Mouse (Mus musculus) liver, embryonic 14.5 days (tissue): Measurements from ENCODE around the gene St6galnac4. TPM values are rescaled to one million over a fixed set of nuclear protein-coding genes. Genes with fewer than 3 reads are reported as not detected.

Source experiments
- ATAC-seq: fragments of 200-750 bp; cut with Nextera tagmentation; 2 replicates; pipeline ENCODE4 v1.8.0; 2017; ENCODE audit warnings: moderate number of reproducible peaks, mild to moderate bottlenecking, moderate library complexity; ENCODE audit not compliant: insufficient read depth
- DNase-seq, 3 experiments: peaks; one replicate each; pipeline ENCODE4 v3.0.0-alpha.2; 2012 to 2013; ENCODE audit warnings: low read depth in 3 of 3, low spot score in 3 of 3
- H3K27ac ChIP-seq: fragments of 300-500 bp; sonication (generic); 2 replicates; pipeline ENCODE4 v1.5.1; 2014; ENCODE audit warnings: moderate library complexity, mild to moderate bottlenecking, control low read depth, inconsistent platforms
- H3K27me3 ChIP-seq: fragments of 300-500 bp; sonication (generic); 2 replicates; pipeline ENCODE4 v1.6.1; 2014; ENCODE audit warnings: mild to moderate bottlenecking, low read length, moderate library complexity; ENCODE audit not compliant: control insufficient read depth, insufficient read depth
- H3K36me3 ChIP-seq: fragments of 300-500 bp; sonication (generic); replicated peaks from 2 replicates; pipeline ENCODE4 v1.6.1; 2014; ENCODE audit warnings: low read depth; ENCODE audit not compliant: control insufficient read depth, insufficient read depth
- H3K4me1 ChIP-seq, 2 experiments: fragments of 200-500 bp in 1 of 2; fragments of 300-500 bp in 1 of 2; sonication (generic) in 1 of 2; replicated peaks; 2 replicates each; pipeline ENCODE4 v1.6.1; 2012 to 2014; ENCODE audit warnings: antibody characterized with exemption in 1 of 2, inconsistent platforms in 1 of 2, low read length in 1 of 2; ENCODE audit not compliant: control insufficient read depth in 2 of 2, insufficient read depth in 2 of 2
- H3K4me2 ChIP-seq: fragments of 300-500 bp; sonication (generic); 2 replicates; pipeline ENCODE4 v1.6.1; 2014; ENCODE audit warnings: low read depth, mild to moderate bottlenecking, control low read depth, moderate library complexity
- H3K4me3 ChIP-seq, 2 experiments: fragments of 200-500 bp in 1 of 2; fragments of 300-500 bp in 1 of 2; sonication (generic) in 1 of 2; 2 replicates each; pipeline ENCODE4 v1.5.1; 2012 to 2014; ENCODE audit warnings: low read depth in 2 of 2, low read length in 2 of 2, mild to moderate bottlenecking in 2 of 2, control low read depth in 1 of 2, inconsistent platforms in 1 of 2, moderate library complexity in 1 of 2; ENCODE audit not compliant: insufficient read depth in 1 of 2
- H3K9ac ChIP-seq: fragments of 300-500 bp; sonication (generic); replicated peaks from 2 replicates; pipeline ENCODE4 v1.6.1; 2014; ENCODE audit warnings: mild to moderate bottlenecking, control low read depth, moderate library complexity
- H3K9me3 ChIP-seq: fragments of 300-500 bp; sonication (generic); 2 replicates; pipeline ENCODE4 v1.6.1; 2016; ENCODE audit warnings: low read length, mixed read lengths; ENCODE audit not compliant: control insufficient read depth
- CTCF ChIP-seq: IDR thresholded peaks from 2 replicates; pipeline ENCODE4 v1.5.1; 2016; ENCODE audit warnings: antibody characterized with exemption, low read depth, control low read depth
- EP300 ChIP-seq: IDR thresholded peaks from 2 replicates; pipeline ENCODE4 v1.6.1; 2016; ENCODE audit warnings: antibody characterized with exemption, low read depth
- WGBS: fragments of 180-500 bp; shearing (Covaris S2); extraction: QIAGEN DNeasy Blood & Tissue Kit; methylation state at CpG from one replicate; pipeline ENCODE4 v1.1.7; 2014; ENCODE audit not compliant: insufficient replicate concordance; 5-methylcytosine and 5-hydroxymethylcytosine counted together
- polyA plus RNA-seq, 2 experiments: library from polyadenylated mRNA; depleted of rRNA in 1 of 2; stranded (reverse) in 1 of 2; unstranded in 1 of 2; fragments of >200 nt; fragmentation: Nextera tagmentation in 1 of 2; extraction: Ambion mirVana in 1 of 2; gene quantifications; 2 replicates each; pipeline versions ENCODE4 v1.2.1 to v1.2.3; 2012 to 2014

Gene St6galnac4
- polyA plus RNA-seq, 2 experiments: 5.4 to 6.2 TPM

DNA sequence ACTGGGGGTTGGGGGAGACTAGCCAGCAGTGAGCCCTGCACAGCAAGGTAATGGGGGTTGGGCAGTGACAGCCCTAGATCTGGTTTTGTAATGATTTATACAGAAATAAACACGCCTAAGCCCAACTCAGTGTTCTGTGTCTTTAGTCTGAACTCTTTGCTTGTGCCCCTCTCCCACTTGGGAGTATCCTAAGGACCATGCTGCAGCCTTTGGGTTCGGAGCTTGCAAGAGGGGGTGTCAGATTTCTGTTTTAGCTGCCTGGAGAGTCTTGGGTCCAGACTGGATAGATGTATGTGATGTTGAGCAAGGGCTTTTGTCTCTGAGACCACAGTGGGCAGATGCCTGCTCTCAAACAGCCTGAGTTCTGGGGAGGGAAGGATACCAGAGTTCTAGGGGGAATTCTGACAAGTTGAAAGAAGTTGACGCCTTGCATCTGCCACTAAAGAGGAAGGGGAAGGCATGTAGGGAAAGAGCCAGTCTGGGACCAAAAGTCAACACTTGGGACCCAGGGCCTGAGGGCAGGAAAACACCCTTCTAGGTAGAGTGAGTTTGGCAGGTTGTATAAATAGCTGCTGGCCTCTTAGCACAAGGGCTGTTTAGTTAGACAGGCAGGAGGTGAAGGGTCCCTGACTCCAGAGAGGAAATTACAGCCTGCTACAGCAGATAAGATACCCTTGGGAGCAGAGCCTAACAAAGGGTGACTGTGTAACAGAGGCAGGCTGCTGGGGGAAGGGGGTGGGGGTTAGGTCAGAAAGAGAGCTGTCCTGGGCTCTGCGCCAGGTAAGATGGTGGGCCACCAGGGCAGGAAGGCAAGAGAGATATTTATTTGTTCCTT lies 34.0 kb downstream of the St6galnac4 start:
- no peak overlapping the region for H3K9ac ChIP-seq
- TF ChIP-seq CTCF (no peak), EP300 (no peak)
- DNase-seq: no peak

DNA sequence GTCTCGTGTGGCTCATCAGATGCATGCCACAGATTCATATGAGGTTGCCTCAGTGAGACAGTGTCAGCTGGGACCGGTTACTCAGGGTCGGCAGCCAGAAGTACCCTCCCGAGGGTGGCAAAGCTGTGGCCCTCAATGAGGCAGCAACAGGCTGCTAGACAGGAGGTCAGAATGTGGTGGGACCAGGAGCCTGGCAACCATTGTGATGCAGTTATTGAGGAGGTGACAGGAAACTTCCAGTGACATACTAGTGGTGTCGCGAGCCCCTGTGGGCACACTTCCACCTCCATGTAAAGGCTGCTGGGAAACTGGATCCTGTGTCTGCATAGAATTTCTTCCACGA lies 34.6 kb downstream of the St6galnac4 start, which contains the start of gene Ak1:
TSS of gene Ak1 (plus strand) at position 242 of the 343 bp plus-strand sequence.
- Histone ChIP-seq H3K4me1 (peaks cover 0 to 26% of the 10 kb centered on the region in 2 experiments; a peak in 3 of 4 replicates), H3K4me3 (no peak within 1 kb of the TSS), H3K27me3 (no peaks in the 10 kb centered on the region), H3K27ac (no peak within 1 kb of the TSS), H3K36me3 (peaks cover 6% of the 10 kb centered on the region), H3K4me2 (no peak within 1 kb of the TSS), H3K9me3 (peaks cover 2% of the 10 kb centered on the region), H3K9ac (no peak within 1 kb of the TSS)
- no peak for DNase-seq
- ATAC-seq: no peak
- WGBS: 33% methylated on average over 7 of the region's 7 CpGs
- TF ChIP-seq CTCF: no peak
- no peak for TF ChIP-seq EP300

More for the DNA sequence above, 34.0 kb downstream of the St6galnac4 start:
- Histone ChIP-seq H3K4me2 (no peak overlapping the region), H3K27me3 (no peaks in the 10 kb centered on the region), H3K27ac (no peak overlapping the region), H3K4me1 (peaks cover 0 to 26% of the 10 kb centered on the region in 2 experiments; a peak in 3 of 4 replicates), H3K4me3 (no peak overlapping the region), H3K36me3 (peaks cover 6% of the 10 kb centered on the region), H3K9me3 (peaks cover 2% of the 10 kb centered on the region)
- WGBS: 35% methylated on average over 4 of the region's 4 CpGs
- ATAC-seq: peak; percentile 56

DNA sequence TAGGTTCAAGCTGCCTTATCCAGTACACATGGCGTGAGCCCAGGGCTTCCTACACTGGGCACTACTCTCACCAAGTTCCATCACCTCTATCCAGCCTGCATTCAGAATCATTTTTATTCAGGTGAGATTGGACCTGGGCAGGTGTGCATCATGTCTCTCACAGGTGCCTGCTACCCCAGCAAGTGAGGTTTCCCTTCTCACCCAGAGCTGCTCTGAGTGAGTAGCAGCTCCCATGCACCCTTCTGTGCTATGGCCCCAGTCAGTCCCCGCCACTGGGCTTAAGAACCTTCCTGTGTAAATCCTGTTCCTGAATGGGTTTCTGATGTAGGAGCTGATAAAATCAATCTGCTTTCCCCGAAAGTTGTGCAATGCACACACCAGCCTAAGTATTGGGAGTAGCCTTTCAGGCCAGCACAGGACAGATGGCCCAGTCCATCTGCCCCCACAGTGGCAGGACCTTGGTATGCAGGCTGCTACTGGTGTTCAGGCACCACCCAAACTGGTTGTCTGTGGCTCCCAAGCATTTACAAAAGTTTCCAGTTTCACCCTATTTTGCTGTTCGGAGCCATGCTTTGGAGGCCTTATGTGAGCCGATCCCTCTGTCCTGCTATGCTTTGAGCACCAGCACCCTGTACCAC lies 37.3 kb downstream of the St6galnac4 start:
- Histone ChIP-seq H3K9me3 (no peaks in the 10 kb centered on the region), H3K4me3 (no peak overlapping the region), H3K9ac (no peak overlapping the region), H3K36me3 (no peaks in the 10 kb centered on the region), H3K27ac (no peak overlapping the region), H3K4me1 (peaks cover 0 to 26% of the 10 kb centered on the region in 2 experiments; a peak in 3 of 4 replicates), H3K4me2 (no peak overlapping the region), H3K27me3 (no peaks in the 10 kb centered on the region)
- TF ChIP-seq CTCF: no peak
- TF ChIP-seq EP300: no peak
- ATAC-seq (no peak), DNase-seq (no peak)
- 57% methylated on average over 5 of the region's 5 CpGs for WGBS

DNA sequence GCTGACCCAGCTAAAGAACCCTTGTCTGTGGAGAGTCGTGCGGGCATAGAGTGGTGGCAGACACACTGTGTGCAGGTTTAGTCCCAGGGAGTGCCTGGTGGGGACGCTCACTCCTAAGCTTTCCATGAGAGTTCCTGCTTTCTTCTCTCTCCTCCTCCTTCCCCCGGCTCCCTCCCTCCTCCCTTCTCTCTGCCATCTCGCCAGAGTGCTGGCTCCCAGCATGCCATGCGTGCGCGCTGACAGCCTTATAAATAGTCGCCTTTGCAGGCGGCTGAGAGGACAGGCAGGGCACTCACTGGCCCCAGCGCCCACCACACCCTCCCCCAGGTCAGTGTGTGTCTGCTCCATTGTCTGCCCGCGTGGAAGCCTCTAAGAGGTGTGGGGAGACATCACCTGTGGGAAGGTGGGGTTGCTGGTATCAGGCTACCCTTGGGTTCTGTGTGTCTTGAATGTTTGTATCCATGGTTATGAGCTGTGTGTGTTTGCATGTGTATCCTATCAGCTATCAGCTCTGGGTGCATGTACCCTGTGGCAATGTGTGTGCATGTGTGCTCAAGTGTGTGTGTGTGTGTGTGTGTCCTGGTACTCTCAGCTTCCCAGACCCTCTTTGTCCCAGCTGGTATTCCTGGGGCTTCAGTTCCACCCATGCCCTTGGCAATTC lies 38.4 kb downstream of the St6galnac4 start:
- Histone ChIP-seq H3K9ac (no peak overlapping the region), H3K9me3 (no peaks in the 10 kb centered on the region), H3K27me3 (no peaks in the 10 kb centered on the region), H3K4me2 (peak overlapping the region; percentile 47), H3K4me3 (0 out of 4 replicates have a peak overlapping the region, but pooled peaks of 1 of the 2 experiments have one; percentile 1), H3K36me3 (no peaks in the 10 kb centered on the region), H3K4me1 (peaks cover 0 to 24% of the 10 kb centered on the region in 2 experiments; a peak in 3 of 4 replicates), H3K27ac (no peak overlapping the region)
- ATAC-seq (0 out of 2 replicates have a peak, but pooled peaks have one; percentile 14), DNase-seq (no peak)
- WGBS: 5% methylated on average over 13 of the region's 13 CpGs
- no peak for TF ChIP-seq CTCF
- no peak for TF ChIP-seq EP300
